Mouse (Mus musculus): ENCODE data around the gene Card11. TPM values are rescaled to one million over a fixed set of nuclear protein-coding genes. Genes with fewer than 3 reads are reported as not detected.

The Card11 gene
- polyA plus RNA-seq, 1 experiment from 2014 or later, result 0.27 TPM

DNA sequence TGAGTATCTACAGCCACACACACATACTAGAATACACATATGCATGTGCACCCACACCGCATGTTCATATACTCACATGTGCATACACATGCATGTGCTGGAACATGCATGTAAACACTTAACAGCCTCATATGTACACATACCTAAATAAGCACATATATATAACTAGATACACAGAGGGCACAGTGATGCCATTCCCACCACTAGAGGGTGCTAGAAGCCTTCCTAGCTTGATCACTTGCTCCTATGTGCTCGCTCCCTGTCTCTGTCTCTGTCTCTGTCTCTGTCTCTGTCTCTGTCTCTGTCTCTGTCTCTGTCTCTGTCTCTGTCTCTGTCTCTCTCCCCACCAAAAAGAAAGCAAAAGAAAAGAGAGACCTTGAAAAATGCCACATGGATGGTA, 131.3 kb downstream of the Card11 start:
- WGBS, result 62% methylated on average over 2 of the region's 2 CpGs
- Histone ChIP-seq H3K9me3 (no peaks in the 10 kb centered on the region), H3K4me2 (no peak overlapping the region), H3K27ac (no peak overlapping the region), H3K36me3 (no peaks in the 10 kb centered on the region), H3K9ac (no peak overlapping the region), H3K27me3 (0 out of 2 replicates have a peak, but pooled peaks cover 5% of the 10 kb centered on the region), H3K4me1 (peaks cover 28% of the 10 kb centered on the region), H3K4me3 (no peak overlapping the region)
- ATAC-seq (ENCODE audit: insufficient number of reproducible peaks, insufficient read depth, low FRiP score, low TSS enrichment, low read depth), result no peak

DNA sequence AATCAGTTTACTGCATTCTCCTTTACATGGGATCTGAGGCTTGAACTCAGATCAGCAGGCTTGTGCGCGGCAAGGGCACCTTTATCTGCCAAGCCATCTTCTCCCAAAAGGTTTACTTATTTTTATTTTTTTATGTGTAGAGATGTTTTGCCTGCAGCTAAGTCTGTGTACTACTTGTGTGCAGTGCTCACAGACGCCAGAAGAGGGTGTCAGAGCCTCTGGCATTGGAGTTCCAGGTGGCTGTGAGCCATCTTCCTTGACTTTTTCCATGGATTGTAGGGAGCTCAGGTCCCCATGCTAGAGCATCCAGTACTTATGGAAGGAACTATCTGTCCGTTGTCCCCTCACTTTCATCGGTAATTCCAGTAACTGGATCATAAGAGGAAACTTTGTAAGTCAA, 140.7 kb downstream of the Card11 start:
- H3K4me2 ChIP-seq, result no peak overlapping the region
- H3K4me3 ChIP-seq, result no peak overlapping the region
- no peaks in the 10 kb centered on the region for H3K4me1 ChIP-seq
- 82% methylated on average over 5 of the region's 5 CpGs for WGBS
- no peak for ATAC-seq (ENCODE audit: insufficient number of reproducible peaks, insufficient read depth, low FRiP score, low TSS enrichment, low read depth)
- no peaks in the 10 kb centered on the region for H3K9me3 ChIP-seq
- H3K27me3 ChIP-seq, result no peaks in the 10 kb centered on the region
- H3K9ac ChIP-seq, result no peak overlapping the region
- no peaks in the 10 kb centered on the region for H3K36me3 ChIP-seq
- no peak overlapping the region for H3K27ac ChIP-seq

DNA sequence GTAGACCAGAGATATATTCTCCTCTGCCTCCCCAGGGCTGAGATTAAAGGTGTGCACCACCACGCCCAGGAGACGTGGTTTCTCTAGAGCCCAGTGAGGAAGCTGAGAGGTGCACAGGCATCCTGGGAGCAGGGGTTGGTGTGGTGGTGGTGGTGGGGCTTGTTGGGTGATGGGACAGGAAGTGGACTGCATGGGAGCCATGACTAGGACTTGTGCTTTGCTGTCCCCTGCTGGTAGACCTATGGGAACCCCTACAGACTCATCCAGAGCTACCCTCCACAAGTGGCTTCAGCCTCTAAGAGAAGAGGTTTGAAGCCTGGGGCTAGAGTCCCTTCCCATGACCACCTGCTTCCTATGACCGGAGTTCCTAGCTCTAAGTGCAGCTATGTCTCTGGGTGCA, 142.0 kb downstream of the Card11 start:
- Histone ChIP-seq H3K4me3 (no peak overlapping the region), H3K4me2 (no peak overlapping the region), H3K27ac (no peak overlapping the region), H3K36me3 (no peaks in the 10 kb centered on the region), H3K27me3 (no peaks in the 10 kb centered on the region), H3K9me3 (no peaks in the 10 kb centered on the region), H3K9ac (no peak overlapping the region), H3K4me1 (no peaks in the 10 kb centered on the region)
- ATAC-seq (ENCODE audit: insufficient number of reproducible peaks, insufficient read depth, low FRiP score, low TSS enrichment, low read depth), result no peak
- WGBS, result 80% methylated on average over 3 of the region's 3 CpGs

DNA sequence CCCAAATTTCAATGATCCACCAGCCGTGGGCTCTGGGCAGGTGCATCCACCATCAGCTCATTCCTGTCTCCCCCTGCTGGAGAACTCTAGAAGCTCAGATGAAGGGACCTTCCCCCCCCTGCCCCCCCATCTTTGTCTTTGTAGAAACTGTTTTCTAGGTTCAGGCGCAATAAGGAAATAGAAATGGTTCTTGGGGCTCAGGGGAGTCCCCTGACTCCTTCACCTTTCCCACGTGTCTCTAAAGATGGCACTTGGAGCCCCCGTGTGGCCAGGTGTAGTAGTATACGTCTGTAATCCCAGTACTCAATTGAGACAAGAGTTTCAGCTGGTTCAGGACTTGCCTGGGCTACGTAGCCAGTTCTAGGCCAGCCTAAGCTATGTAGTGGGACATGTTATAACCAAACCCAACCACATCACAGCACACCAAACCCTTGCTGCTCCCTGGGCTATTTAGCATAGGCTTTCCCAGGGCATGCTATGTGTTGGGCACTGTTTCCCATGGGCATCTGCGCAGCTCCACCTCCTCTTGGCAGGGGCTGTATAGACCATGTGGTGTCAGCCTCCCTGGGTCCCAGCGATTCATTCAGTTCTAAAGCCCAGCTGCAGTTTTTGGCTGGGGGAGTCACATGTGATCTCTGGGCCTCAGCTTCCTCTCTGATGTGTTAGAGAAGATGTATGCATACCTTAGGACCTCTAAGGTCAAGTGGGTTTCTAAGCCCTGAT, 142.8 kb downstream of the Card11 start:
- H3K9me3 ChIP-seq, result no peaks in the 10 kb centered on the region
- WGBS, result 58% methylated on average over 8 of the region's 8 CpGs
- H3K4me3 ChIP-seq, result no peak overlapping the region
- no peaks in the 10 kb centered on the region for H3K36me3 ChIP-seq
- no peak for ATAC-seq (ENCODE audit: insufficient number of reproducible peaks, insufficient read depth, low FRiP score, low TSS enrichment, low read depth)
- no peak overlapping the region for H3K9ac ChIP-seq
- no peaks in the 10 kb centered on the region for H3K4me1 ChIP-seq
- no peaks in the 10 kb centered on the region for H3K27me3 ChIP-seq
- no peak overlapping the region for H3K4me2 ChIP-seq
- H3K27ac ChIP-seq, result no peak overlapping the region

DNA sequence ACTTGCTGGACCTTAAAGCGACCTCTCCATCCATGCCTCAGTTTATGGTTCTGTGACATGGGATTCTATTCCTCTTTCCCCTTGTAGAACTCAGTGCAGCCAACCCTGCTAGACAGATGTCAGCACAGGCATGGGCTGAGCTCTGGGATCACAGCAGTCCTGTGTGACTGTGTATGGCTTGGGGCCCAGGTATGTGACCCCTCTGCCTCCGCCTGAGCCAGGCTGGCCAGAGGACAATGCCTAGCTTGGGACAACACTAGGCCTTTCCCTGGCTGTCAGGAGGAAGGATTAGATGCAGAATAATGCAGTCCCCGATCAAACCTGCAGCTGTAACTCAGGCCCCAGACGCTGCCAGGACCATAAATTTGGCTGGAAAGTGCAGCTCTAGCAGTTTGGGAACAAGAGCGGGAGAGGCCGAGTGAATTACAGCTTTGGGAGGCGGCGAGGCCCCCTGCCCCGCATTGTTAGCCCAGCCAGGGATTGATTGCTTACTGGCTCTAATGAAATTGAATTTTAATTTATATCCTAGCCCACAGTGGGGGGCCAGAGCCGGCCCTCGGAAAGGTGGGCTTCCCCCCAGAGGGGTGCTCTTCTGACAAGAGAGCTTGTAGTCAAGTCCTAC, 144.4 kb downstream of the Card11 start:
- ATAC-seq (ENCODE audit: insufficient number of reproducible peaks, insufficient read depth, low FRiP score, low TSS enrichment, low read depth), result no peak
- 65% methylated on average over 11 of the region's 11 CpGs for WGBS
- Histone ChIP-seq H3K27ac (no peak overlapping the region), H3K36me3 (no peaks in the 10 kb centered on the region), H3K27me3 (no peaks in the 10 kb centered on the region), H3K4me1 (no peaks in the 10 kb centered on the region), H3K9me3 (no peaks in the 10 kb centered on the region), H3K4me2 (no peak overlapping the region), H3K9ac (no peak overlapping the region), H3K4me3 (no peak overlapping the region)

GRCm38 (mm10) chr5:140854700-140855099, 145.7 kb downstream of the Card11 start:
- Histone ChIP-seq H3K36me3 (no peaks in the 10 kb centered on the region), H3K9ac (no peak overlapping the region), H3K27ac (no peak overlapping the region), H3K27me3 (no peaks in the 10 kb centered on the region), H3K4me3 (no peak overlapping the region), H3K4me1 (no peaks in the 10 kb centered on the region), H3K4me2 (no peak overlapping the region), H3K9me3 (no peaks in the 10 kb centered on the region)
- 82% methylated on average over 4 of the region's 4 CpGs for WGBS
- ATAC-seq (ENCODE audit: insufficient number of reproducible peaks, insufficient read depth, low FRiP score, low TSS enrichment, low read depth), result no peak

- no peaks in the 10 kb centered on the region for H3K4me1 ChIP-seq
- no peak for ATAC-seq (ENCODE audit: insufficient number of reproducible peaks, insufficient read depth, low FRiP score, low TSS enrichment, low read depth)
- H3K4me3 ChIP-seq, result no peak overlapping the region
- no peak overlapping the region for H3K9ac ChIP-seq
- no peak overlapping the region for H3K27ac ChIP-seq
- WGBS, result 81% methylated on average over 5 of the region's 5 CpGs
- no peak overlapping the region for H3K4me2 ChIP-seq
- no peaks in the 10 kb centered on the region for H3K9me3 ChIP-seq
- no peaks in the 10 kb centered on the region for H3K27me3 ChIP-seq
- no peaks in the 10 kb centered on the region for H3K36me3 ChIP-seq
These were observed 146.7 kb downstream of the Card11 start for GRCm38 (mm10) chr5:140853723-140854122.

DNA sequence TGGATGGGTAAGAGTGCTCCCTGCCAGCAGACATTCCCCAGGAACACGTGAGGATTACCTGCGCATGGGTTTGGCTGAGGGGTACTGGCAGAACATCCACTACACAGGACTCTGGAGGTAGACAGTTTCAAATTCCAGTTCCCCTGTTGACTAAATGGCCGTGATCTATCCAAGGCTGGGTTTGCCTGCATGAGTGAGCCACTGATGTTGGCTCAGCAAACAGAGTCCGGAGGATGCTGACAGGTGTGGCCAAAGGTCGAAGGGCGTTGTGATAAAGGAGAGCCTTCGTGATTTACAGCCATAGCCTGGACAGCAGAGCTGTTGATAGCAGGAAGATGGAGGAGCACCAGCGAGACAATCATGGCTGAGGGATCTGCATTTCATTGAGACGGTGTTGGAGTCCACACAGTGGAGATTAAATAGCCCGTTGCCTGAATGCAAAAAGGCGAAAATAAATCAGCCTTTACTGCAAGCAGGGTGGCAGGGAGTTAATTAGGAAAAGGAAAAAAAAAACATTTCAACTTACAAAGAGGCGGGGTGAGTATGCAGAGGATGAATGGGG, 147.9 kb downstream of the Card11 start:
- H3K36me3 ChIP-seq, result no peaks in the 10 kb centered on the region
- 88% methylated on average over 12 of the region's 12 CpGs for WGBS
- H3K27ac ChIP-seq, result no peak overlapping the region
- no peaks in the 10 kb centered on the region for H3K4me1 ChIP-seq
- no peak overlapping the region for H3K4me2 ChIP-seq
- H3K9ac ChIP-seq, result no peak overlapping the region
- no peaks in the 10 kb centered on the region for H3K9me3 ChIP-seq
- no peak for ATAC-seq (ENCODE audit: insufficient number of reproducible peaks, insufficient read depth, low FRiP score, low TSS enrichment, low read depth)
- no peak overlapping the region for H3K4me3 ChIP-seq
- H3K27me3 ChIP-seq, result no peaks in the 10 kb centered on the region

DNA sequence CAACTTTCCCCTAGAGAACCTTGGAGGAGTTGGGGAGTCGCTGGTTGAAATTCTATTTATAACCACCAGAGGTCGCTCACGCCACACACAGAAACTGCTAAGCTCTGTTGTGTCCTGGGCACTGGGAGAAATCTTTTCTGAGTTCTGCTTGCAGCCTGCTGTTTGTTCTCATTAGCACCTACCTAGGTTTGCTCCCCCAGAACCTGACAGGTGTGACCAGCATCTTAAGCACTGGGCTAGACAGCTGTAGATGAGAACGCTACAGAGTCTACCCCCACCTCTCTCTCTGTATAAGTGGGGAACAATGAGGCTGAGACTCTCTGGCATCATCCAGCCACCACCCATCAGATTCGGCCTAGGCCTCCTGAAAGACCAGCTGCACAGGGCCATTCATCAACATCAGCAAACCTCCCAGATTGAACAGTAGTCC, 153.1 kb downstream of the Card11 start:
- no peak overlapping the region for H3K27ac ChIP-seq
- H3K4me2 ChIP-seq, result no peak overlapping the region
- H3K4me1 ChIP-seq, result no peaks in the 10 kb centered on the region
- no peak overlapping the region for H3K9ac ChIP-seq
- no peaks in the 10 kb centered on the region for H3K9me3 ChIP-seq
- 12% methylated on average over 5 of the region's 5 CpGs for WGBS
- no peaks in the 10 kb centered on the region for H3K36me3 ChIP-seq
- ATAC-seq (ENCODE audit: insufficient number of reproducible peaks, insufficient read depth, low FRiP score, low TSS enrichment, low read depth), result 0 out of 2 replicates have a peak, but pooled peaks have one; percentile 20
- no peak overlapping the region for H3K4me3 ChIP-seq
- H3K27me3 ChIP-seq, result no peaks in the 10 kb centered on the region

GRCm38 (mm10) chr5:140841942-140842341, 158.4 kb downstream of the Card11 start:
- no peaks in the 10 kb centered on the region for H3K9me3 ChIP-seq
- no peak overlapping the region for H3K9ac ChIP-seq
- no peaks in the 10 kb centered on the region for H3K27me3 ChIP-seq
- H3K36me3 ChIP-seq, result no peaks in the 10 kb centered on the region
- H3K4me2 ChIP-seq, result no peak overlapping the region
- WGBS, result 73% methylated on average over 4 of the region's 4 CpGs
- no peaks in the 10 kb centered on the region for H3K4me1 ChIP-seq
- no peak overlapping the region for H3K4me3 ChIP-seq
- no peak for ATAC-seq (ENCODE audit: insufficient number of reproducible peaks, insufficient read depth, low FRiP score, low TSS enrichment, low read depth)
- no peak overlapping the region for H3K27ac ChIP-seq

- Histone ChIP-seq H3K4me2 (peak overlapping the region; percentile 52), H3K4me3 (peak overlapping the region; percentile 82), H3K9me3 (no peaks in the 10 kb centered on the region), H3K36me3 (no peaks in the 10 kb centered on the region; the same call in 1 of the 2 replicates), H3K27ac (no peak overlapping the region), H3K9ac (no peak overlapping the region), H3K27me3 (no peaks in the 10 kb centered on the region), H3K4me1 (peaks cover 32% of the 10 kb centered on the region)
- ATAC-seq (ENCODE audit: insufficient number of reproducible peaks, insufficient read depth, low FRiP score, low TSS enrichment, low read depth), result no peak
- 80% methylated on average over 8 of the region's 8 CpGs for WGBS
These were observed 169.3 kb downstream of the Card11 start for GRCm38 (mm10) chr5:140831064-140831431.

Measured in embryonic facial prominence, embryonic 13.5 days (tissue).